Mouse (Mus musculus): Measurements from ENCODE around the gene 1700013F07Rik. TPM values are rescaled to one million over a fixed set of nuclear protein-coding genes. Genes with fewer than 3 reads are reported as not detected.

The 1700013F07Rik gene
- total and polyA plus RNA-seq, 3 experiments = 0.38 to 2.5 (median 0.94) TPM

- Histone ChIP-seq H3K4me1 (ENCODE audit: control insufficient read depth in 1 of 2, insufficient read depth in 2 of 2) (no peaks in the 10 kb centered on the region), H3K4me3 (replicated peaks in 1 of 3; ENCODE audit: low read depth in 2 of 3, low read length in 2 of 3, poor library complexity in 1 of 3) (no peak overlapping the region), H3K9me3 (replicated peaks; ENCODE audit: low read length) (peaks cover 4% of the 10 kb centered on the region), H3K79me2 (replicated peaks; ENCODE audit: control insufficient read depth, extremely low read depth, insufficient read depth, poor library complexity, severe bottlenecking) (no peaks in the 10 kb centered on the region), H3K36me3 (replicated peaks in 1 of 2; ENCODE audit: control insufficient read depth in 1 of 2, insufficient read depth in 1 of 2, low read length in 1 of 2) (no peaks in the 10 kb centered on the region), H3K4me2 (ENCODE audit: insufficient read depth, low read depth, poor library complexity, severe bottlenecking) (no peak overlapping the region), H3K27me3 (replicated peaks) (peaks cover 2% of the 10 kb centered on the region), H3K27ac (ENCODE audit: insufficient read depth, low read depth) (no peak overlapping the region), H3K9ac (ENCODE audit: insufficient read depth, low read depth) (no peak overlapping the region)
- dilution Hi-C loops (cut with MboI; ENCODE audit: extremely low pct_ligation_motif_present, extremely low pct_unique_long_range_greater_than_20kb, low sequenced_read_pairs) (no loop called here), in situ Hi-C loops (cut with MboI; ENCODE audit: low pct_ligation_motif_present, low pct_unique_long_range_greater_than_20kb, low sequenced_read_pairs) (no loop called here)
- no peak for TF ChIP-seq GABPA (IDR thresholded peaks at IDR 0.05; ENCODE audit: insufficient replicate concordance, low read depth, low read length)
- peak; percentile 42 for TF ChIP-seq RAD21 (IDR thresholded peaks at IDR 0.05; ENCODE audit: low read depth, low read length)
- no peak for TF ChIP-seq USF2 (conservative IDR thresholded peaks at IDR 0.05; ENCODE audit: low read depth, low read length)
- TF ChIP-seq HCFC1 (IDR thresholded peaks at IDR 0.05; ENCODE audit: low read depth, low read length) = no peak
- TF ChIP-seq CTCF (conservative IDR thresholded peaks at IDR 0.05 in 1 of 2, IDR thresholded peaks at IDR 0.05 in 1 of 2; ENCODE audit: low read depth in 2 of 2, low read length in 2 of 2) = peak in 1 of 2 experiments; percentile 79; a peak in 3 of 4 replicates
- no peak for TF ChIP-seq ZKSCAN1 (IDR thresholded peaks at IDR 0.05; ENCODE audit: borderline replicate concordance, low read depth, low read length)
- no peak for TF ChIP-seq ZNF384 (IDR thresholded peaks at IDR 0.05; ENCODE audit: low read depth, low read length)
- TF ChIP-seq MEF2A (IDR thresholded peaks at IDR 0.05; ENCODE audit: borderline replicate concordance, low read depth, low read length) = no peak
- TF ChIP-seq MYC (IDR thresholded peaks at IDR 0.05; ENCODE audit: low read depth, low read length) = 0 out of 2 replicates have a peak, but pooled peaks have one; percentile 41
- no peak for TF ChIP-seq CHD1 (IDR thresholded peaks at IDR 0.05; ENCODE audit: low read depth, low read length)
- TF ChIP-seq ZMIZ1 (IDR thresholded peaks at IDR 0.05; ENCODE audit: low read depth, low read length) = no peak
- no peak for TF ChIP-seq PAX5 (IDR thresholded peaks at IDR 0.05; ENCODE audit: low read length)
- peak; percentile 45 for TF ChIP-seq SMC3 (IDR thresholded peaks at IDR 0.05; ENCODE audit: low read depth, low read length)
- no peak for TF ChIP-seq ELF1 (IDR thresholded peaks at IDR 0.05; ENCODE audit: low read depth, low read length)
- TF ChIP-seq UBTF (IDR thresholded peaks at IDR 0.05; ENCODE audit: low read depth, low read length) = no peak
- TF ChIP-seq EP300 (IDR thresholded peaks at IDR 0.05; ENCODE audit: low read length) = no peak
- no peak for TF ChIP-seq POLR2AphosphoS2 (IDR thresholded peaks at IDR 0.05; ENCODE audit: low read depth, low read length)
- peak; percentile 25 for DNase-seq (ENCODE audit: extremely low read depth)
Observed at GRCm38 (mm10) chr3:108489968-108490367, 44.0 kb upstream of the 1700013F07Rik start.

GRCm38 (mm10) chr3:108494861-108495474 lies 39.0 kb upstream of the 1700013F07Rik start:
- H3K27ac ChIP-seq (ENCODE audit: insufficient read depth, low read depth) = no peak overlapping the region
- H3K4me2 ChIP-seq (ENCODE audit: insufficient read depth, low read depth, poor library complexity, severe bottlenecking) = no peak overlapping the region
- TF ChIP-seq USF2 (conservative IDR thresholded peaks at IDR 0.05; ENCODE audit: low read depth, low read length) (no peak), MAFK (IDR thresholded peaks at IDR 0.05; ENCODE audit: insufficient replicate concordance, low read length) (peak; percentile 50; the same call in 1 of the 2 replicates)
- no peaks in the 10 kb centered on the region for H3K9me3 ChIP-seq (replicated peaks; ENCODE audit: low read length)
- in situ Hi-C loops (cut with MboI; ENCODE audit: low pct_ligation_motif_present, low pct_unique_long_range_greater_than_20kb, low sequenced_read_pairs) = no loop called here
- H3K36me3 ChIP-seq (replicated peaks in 1 of 2; ENCODE audit: control insufficient read depth in 1 of 2, insufficient read depth in 1 of 2, low read length in 1 of 2) = no peaks in the 10 kb centered on the region
- no peak overlapping the region for H3K9ac ChIP-seq (ENCODE audit: insufficient read depth, low read depth)
- H3K27me3 ChIP-seq (replicated peaks) = no peaks in the 10 kb centered on the region
- no peak overlapping the region for H3K4me3 ChIP-seq (replicated peaks in 1 of 3; ENCODE audit: low read depth in 2 of 3, low read length in 2 of 3, poor library complexity in 1 of 3)
- DNase-seq (ENCODE audit: extremely low read depth) = no peak
- no peaks in the 10 kb centered on the region for H3K79me2 ChIP-seq (replicated peaks; ENCODE audit: control insufficient read depth, extremely low read depth, insufficient read depth, poor library complexity, severe bottlenecking)
- dilution Hi-C loops (cut with MboI; ENCODE audit: extremely low pct_ligation_motif_present, extremely low pct_unique_long_range_greater_than_20kb, low sequenced_read_pairs) = no loop called here
- H3K4me1 ChIP-seq (ENCODE audit: control insufficient read depth in 1 of 2, insufficient read depth in 2 of 2) = no peaks in the 10 kb centered on the region

Measured in CH12.LX (cell line).